Mouse (Mus musculus): Measurements from ENCODE around the gene Lrrc74b.

DNA sequence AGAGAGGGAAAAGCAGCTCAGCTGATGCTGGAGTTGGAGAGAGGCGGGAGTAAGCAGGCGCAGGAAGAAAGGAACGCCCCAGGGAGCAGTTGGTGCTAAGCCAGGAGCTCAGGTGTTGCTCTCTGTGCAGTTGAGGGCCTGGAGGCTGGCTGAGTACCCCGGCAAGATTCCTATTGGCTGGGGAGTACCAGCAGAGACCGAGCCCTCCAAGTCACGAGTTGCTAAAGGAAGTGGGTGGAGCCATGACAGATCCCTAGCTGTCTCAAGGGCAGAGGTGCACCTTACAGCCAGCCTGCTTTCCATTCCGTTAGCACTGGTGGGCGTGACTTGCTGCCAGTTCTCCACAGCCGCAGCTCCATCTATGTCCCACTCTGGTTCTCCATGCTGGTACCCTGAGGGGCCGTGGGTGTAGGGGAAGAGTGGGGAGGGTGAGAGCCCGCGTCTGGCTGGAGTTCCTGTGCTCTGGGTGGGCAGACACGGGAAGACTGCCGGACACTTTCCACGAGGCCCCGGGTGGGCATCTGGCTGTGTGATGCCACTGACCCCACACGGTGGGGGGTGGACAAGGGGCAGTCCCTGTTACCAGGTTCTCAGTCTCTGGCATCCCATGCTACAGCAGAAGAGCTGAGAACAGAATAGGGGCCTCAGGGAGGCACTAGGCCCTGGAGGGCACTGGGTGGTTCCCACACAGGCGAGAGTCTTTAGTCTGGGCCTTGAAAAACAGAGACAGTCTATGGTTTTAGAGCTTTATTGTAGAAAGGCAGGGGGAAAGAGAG lies 6.9 kb downstream of the Lrrc74b start:
- no peak for TF ChIP-seq POLR2A (IDR thresholded peaks at IDR 0.05; ENCODE audit: low read depth, low read length)
- TF ChIP-seq CTCF (IDR thresholded peaks at IDR 0.05; ENCODE audit: extremely low read depth, insufficient read depth, insufficient read length, insufficient replicate concordance), result no peak
